Mouse (Mus musculus): ENCODE measurements around the gene Lsg1.

DNA sequence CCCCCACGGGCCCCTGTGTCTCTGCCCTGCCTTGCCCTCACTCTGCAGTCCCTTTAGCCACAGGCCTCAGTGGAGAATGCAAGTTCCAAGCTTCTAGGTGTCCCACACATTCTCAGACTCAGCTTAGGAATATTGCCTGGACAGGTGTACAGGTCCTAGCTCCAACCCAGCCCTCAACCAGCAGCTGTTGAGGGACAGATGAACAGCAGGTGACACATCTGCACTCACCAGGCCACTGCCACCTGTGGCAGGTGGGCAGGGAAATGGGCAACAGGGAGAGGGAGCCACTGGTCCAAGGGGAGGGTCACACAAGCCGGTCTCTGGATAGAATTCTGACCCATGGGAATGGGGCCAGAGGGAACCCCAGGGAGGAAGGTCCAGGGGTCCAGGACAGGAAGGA, 59.5 kb downstream of the Lsg1 start:
- no peak for TF ChIP-seq CTCF (conservative IDR thresholded peaks at IDR 0.05; ENCODE audit: insufficient read depth, insufficient read length, low read depth, low read length)
- TF ChIP-seq POLR2A (IDR thresholded peaks at IDR 0.05; ENCODE audit: low read depth, low read length): no peak

All from kidney, adult 2 months (tissue).